Mouse (Mus musculus): ENCODE results near the gene Prkd3. TPM values are rescaled to one million over a fixed set of nuclear protein-coding genes. Genes with fewer than 3 reads are reported as not detected.

Prkd3 gene
- total RNA-seq (2023; ENCODE audit: inconsistent age) = 40.7 to 50.1 TPM (median 45.8 TPM) in 4 replicates

DNA sequence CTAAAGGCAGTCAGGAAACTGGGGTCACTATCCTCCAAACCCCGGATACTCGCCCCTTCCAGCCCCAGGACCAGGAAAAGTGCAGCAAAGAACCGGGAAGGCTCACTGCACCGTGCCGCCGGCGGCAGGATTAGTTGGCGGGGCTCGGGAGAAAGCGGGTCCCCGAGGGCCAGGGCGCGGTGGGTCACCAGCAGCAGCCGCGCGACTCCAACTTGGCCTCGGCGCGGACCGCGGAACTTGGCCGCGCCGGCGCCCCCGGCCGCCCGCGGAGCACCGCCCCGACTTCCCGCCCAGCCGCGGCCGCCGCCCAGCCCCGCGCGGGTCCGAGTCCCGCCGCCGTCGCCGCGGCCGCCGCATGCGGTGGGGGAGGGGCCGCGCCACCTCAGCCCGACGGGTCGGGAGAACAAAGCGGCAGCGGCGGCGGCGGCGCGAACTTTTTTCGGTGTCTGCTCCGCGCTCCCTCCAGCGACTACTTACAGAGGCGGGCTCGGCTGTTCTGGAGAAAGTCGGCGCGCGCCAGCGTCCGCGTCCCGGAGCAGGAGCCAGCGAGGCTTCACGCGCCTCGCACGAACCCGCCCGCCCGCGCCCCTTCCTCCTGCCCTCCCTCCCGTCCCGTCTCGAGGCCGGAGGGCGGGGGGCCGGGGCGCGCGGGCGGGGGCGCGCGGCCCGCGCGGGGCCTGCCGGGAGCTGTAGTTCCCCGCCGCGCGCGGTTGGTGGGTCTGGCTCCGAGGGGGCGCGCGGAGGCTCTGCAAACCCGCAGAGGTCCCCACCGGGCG is at the start of gene Prkd3:
TSS of gene Prkd3 (minus strand) at position 609 of the 776 bp plus-strand sequence.

DNA sequence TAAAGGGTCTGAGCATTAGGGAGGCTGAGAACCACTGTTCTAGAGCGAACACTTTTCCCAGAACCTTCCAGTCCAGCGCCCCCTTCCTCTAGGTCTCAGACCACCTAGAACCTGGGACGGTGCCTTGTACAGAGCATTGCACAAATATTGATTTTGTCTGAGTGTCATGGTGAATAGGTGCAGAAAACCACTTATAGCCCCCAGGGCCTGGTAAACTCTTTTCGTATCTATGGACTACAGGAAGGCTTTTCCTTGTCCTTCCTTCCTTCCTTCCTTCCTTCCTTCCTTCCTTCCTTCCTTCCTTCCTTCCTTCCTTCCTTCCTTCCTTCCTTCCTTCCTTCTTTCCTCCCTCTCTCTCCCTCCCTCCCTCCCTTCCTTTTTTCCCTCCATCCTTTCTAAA is 31.0 kb upstream of the Prkd3 start, which contains the start of gene Qpct:
TSS of gene Qpct (plus strand) at position 301 of the 400 bp plus-strand sequence.

DNA sequence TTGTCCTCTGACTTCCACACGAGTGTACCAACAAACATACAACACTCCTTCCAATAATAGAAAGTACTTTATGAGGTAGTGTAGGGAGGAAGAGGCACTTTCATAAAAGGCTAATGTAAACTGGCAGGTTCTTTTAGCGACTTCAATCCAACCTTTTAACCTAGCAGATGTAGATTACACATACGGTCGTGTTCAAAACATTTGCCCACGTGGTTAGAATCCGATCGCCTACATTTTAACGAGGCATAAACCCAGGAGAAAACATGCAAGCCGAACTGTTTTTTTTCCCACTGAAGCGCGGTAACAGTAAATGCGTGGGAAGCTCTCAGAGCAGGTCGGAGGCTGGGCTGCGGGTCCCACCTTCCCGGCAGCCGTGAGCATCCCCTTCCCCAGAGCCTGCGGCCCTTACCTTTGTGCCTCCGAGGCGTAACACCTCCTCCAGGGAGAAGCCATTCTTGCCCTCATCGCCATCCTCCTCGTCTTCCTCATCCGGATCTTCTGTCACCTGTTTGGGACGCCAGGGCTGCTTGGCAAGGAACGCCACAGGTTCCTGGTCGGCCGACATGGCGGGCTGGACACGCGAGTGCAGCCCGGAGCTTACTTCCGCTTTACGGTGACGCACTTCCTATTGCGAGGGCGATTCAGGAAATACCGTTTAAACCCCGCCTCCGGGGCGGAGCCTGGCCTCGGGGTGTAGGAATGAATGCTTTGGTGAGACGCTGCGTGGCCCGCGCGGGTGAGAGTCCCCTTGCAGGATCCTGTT is 84.0 kb downstream of the Prkd3 start, which contains the start of the genes Cebpz and Ndufaf7:
TSS of gene Cebpz (minus strand) at position 601 of the 763 bp plus-strand sequence.
TSS of gene Ndufaf7 (plus strand) at position 671 of the 763 bp plus-strand sequence.

DNA sequence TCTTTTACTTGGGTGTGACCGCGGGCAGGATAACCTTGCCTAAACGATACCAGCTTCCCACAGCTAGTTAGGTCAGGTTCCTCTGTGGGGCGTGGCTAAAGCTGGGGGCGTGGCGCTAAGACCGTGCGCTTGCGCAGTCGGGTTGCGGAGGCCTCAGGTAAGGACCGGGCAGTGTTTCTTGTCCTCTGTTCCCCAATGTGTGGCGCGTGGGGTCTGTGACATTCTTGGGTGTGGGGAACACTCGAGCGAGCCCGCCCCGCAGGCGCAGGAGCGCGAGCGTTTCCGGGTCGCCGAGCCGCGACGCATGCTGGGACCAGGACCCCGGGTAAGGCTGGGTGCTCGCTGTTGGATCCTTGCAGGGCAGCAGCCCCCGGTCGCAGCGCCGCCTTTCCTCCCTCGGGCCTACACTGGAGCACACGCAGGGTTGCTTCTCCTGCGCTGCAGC is 104.2 kb downstream of the Prkd3 start, which contains the start of gene Cebpzos:
TSS of gene Cebpzos (plus strand) at position 132 of the 445 bp plus-strand sequence.

DNA sequence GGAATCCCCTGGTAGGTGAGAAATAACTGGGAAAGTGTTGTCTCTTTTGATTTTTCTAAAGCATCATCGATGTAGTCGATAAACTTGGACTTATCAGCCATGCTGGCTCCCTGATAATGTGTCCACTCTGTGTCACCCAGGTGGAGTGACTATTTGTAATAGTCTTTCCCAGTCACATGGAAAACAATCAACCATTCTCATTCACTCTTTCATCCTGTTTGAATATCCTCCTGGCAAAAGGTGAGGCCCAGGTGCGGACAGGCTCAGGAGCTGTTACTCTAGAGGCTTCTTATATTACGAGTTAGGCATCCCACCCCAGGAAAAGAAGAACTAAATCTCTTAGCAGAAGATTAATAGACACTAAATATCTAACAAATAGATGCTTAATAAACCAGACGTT is 113.7 kb downstream of the Prkd3 start, which contains the start of gene Sult6b1:
TSS of gene Sult6b1 (minus strand) at position 101 of the 400 bp plus-strand sequence.

Other genes with a start within 250 kb of the Prkd3 start
- gene Heatr5b, start 185.5 kb downstream of the Prkd3 start, total RNA-seq (2023; ENCODE audit: inconsistent age) = 28.9 to 36.5 TPM (median 34.7 TPM) in 4 replicates
- gene Gpatch11, start 185.2 kb downstream of the Prkd3 start, total RNA-seq (2023; ENCODE audit: inconsistent age) = 23.0 to 36.0 TPM (median 29.0 TPM) in 4 replicates
- 29.5 to 43.2 TPM (median 34.2 TPM) in 4 replicates for gene Eif2ak2, start 138.2 kb downstream of the Prkd3 start, total RNA-seq (2023; ENCODE audit: inconsistent age)
- not detected in 4 replicates for gene Sult6b1, start 113.8 kb downstream of the Prkd3 start, total RNA-seq (2023; ENCODE audit: inconsistent age)
- 9.1 to 15.7 TPM (median 12.5 TPM) in 4 replicates for gene Cebpzos, start 104.3 kb downstream of the Prkd3 start, total RNA-seq (2023; ENCODE audit: inconsistent age)
- 102 to 113 TPM (median 109 TPM) in 4 replicates for gene Cebpz, start 83.8 kb downstream of the Prkd3 start, total RNA-seq (2023; ENCODE audit: inconsistent age)
- gene Ndufaf7, start 83.7 kb downstream of the Prkd3 start, total RNA-seq (2023; ENCODE audit: inconsistent age) = 14.6 to 27.1 TPM (median 22.5 TPM) in 4 replicates
- not detected in 4 replicates for gene Qpct, start 31.1 kb upstream of the Prkd3 start, total RNA-seq (2023; ENCODE audit: inconsistent age)

Measured in B cell, adult (primary cell).